Mouse (Mus musculus) megakaryocyte progenitor cell, adult 5-6 weeks (primary cell): ENCODE measurements around the gene Dand5. TPM values are rescaled to one million over a fixed set of nuclear protein-coding genes. Genes with fewer than 3 reads are reported as not detected.

Experiments
- ATAC-seq: replicated peaks from 2 replicates; pipeline ENCODE4 v1.8.0; 2016; ENCODE audit warnings: mild to moderate bottlenecking, moderate TSS enrichment, inconsistent platforms; ENCODE audit not compliant: poor library complexity
- total RNA-seq, 2 experiments: library from RNA; stranded (forward) in 1 of 2; stranded (reverse) in 1 of 2; fragments of 157-497, 149-512 nt in 1 of 2; fragments of 200-1000 nt in 1 of 2; gene quantifications; 2 replicates each; pipeline versions ENCODE4 v1.2.3 to v1.2.4; 2015 to 2017

Dand5 gene
- total RNA-seq, 2 experiments from 2014 or later: 2.4 to 4.0 TPM

DNA sequence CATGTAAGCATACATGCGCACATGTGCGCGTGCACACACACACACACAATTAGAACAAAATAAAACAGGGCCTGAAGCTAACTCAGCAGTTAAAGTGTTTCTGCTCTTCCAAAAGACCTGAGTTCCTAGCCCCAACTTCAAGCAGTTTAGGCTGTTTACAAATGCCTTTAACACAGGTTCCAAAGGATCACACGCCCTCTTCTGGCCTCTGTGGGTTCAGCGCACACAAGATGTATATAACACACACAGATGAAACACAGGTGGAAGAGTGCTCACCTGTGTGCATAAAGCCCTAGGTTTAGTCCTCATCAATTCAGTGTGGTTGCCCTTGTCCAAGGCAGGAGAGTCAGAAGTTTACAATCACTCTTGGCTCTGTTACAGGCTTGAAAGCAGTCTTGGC, 16.6 kb downstream of the Dand5 start:
- no peak for ATAC-seq

DNA sequence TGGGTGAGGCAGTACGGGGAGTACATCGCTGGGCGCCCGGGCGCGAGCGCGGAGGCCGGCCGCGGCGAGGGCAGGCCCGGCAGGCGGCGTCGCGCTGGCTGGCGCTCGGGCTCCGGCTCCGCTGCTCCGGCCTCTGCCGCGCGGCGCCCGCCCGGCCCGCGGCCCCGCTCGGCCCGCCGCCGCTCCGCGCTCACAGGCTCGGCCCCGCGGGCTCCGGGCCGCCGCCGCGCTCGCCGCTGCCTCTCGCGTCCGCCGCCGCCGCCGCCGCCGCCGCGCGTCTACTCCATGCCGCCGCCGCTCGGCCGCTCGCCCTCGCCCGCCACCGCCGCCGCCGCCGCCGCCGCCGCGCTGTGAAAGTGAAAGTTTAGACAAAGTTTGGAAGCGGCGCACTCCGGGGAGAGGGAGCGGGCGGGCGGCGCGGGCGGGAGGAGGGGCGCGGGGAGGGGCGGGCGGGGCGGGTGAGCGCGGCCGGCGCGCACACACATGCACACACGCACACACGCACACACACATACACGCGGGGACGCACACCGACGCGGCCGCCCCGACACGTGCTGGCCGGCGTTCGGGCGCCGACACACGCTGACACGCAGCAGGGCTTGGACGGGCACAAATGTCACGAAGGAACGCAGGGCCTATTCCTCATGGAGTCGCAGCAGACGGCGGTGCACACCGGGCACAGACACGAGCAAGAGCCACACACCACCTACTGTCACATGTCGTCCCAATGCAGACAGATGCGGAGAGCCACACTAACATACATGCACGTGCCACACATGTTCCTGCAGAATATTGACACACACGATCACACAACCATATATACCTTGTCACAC, 22.4 kb downstream of the Dand5 start, which contains the start of gene Nfix:
Nfix (minus strand) TSS at position 346 of the 833 bp plus-strand sequence.
- peak; percentile 48 for ATAC-seq

GRCm38 (mm10) chr8:84799136-84799931, 23.3 kb downstream of the Dand5 start:
- ATAC-seq: peak; percentile 59

DNA sequence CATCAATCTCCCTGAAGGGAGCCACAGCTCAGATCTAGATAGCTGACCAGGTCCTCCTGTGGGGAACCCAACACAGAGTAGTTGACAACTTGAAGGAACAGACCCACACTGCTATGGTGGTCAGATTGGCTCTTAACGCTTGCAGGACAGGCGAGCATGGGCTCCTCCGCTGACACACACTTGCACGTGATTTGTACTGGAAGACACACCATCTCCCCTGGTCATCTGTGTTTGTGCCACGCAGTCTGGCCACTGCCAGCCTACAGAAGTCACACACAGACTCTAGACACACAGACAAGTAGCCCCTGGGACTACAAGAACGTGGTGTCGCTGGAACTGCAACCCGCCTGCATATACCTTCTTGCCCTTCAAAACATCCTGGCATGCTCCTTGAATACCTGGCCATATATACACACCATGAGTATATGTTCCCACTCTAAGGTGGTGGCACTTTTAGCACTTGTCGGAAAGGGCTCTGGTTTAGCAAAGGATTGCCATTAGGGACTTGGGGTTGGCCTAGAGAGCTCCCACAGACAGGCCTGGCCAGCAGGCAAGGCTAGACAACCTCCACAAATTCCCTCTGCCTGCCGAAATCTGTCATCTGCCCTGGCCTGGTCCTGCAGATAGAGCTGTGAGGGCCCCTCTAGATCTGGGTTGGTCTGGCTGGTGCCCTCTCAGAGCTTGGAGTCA, 24.0 kb downstream of the Dand5 start:
- ATAC-seq: no peak

DNA sequence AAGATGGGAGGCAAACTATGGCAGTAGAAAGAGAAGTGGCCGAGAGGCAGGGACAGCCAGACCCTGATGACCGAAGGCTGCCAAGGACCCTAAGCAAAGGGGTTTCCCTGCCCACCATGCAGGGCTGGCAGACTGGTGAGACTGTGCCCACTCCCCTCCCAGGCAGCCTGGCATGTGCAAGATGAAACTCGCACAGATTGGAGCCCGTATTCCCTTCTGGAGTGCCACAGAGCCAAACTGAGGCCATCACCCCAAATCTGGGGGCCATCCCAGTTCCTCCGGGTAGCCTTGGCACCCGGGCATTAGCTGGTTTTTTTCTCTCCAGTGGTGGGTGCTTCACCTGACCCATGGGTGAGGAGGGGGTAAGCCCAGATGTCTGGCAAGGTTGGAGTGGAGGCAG, 24.7 kb downstream of the Dand5 start:
- ATAC-seq: no peak

GRCm38 (mm10) chr8:84797256-84797797, 25.3 kb downstream of the Dand5 start:
- no peak for ATAC-seq

- ATAC-seq: no peak
These were observed 28.1 kb downstream of the Dand5 start for GRCm38 (mm10) chr8:84794486-84794885.

DNA sequence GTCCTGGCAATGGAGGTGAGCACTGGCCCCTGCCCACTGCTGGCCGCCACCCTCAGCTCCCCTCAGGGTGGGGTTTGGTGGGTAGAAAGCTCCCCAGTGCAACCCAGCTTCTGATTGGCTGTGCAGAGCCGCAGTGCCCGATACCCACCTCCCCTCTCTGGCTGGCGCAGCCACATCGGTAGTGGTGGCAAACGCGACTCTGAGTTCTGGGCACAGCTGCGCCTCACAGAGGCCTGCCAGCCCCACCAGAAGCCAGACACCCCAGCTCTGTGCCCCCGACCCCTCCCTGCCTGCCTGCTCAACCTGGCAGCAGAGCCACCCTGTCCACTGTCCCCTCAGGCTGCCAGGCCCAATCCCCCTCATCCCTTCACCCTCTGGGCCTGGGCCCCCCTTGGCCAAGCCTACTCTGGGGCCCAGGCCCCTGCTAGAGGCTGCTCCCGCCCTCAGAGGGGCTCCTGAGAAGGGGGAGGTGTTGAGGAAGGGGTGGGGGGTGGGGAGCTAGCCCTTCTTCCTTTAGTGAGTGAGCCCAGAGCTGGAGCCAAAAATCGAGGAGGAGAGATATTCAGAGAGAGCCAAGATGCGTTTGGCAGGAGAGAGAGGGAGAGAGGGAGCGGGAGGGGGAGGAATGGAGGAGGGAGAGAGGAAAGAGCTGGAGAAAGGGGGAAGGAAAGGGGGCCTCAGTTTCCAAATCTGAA, 28.7 kb downstream of the Dand5 start:
- no peak for ATAC-seq

GRCm38 (mm10) chr8:84793134-84793533, 29.5 kb downstream of the Dand5 start:
- 0 out of 2 replicates have a peak, but pooled peaks have one; percentile 23 for ATAC-seq

DNA sequence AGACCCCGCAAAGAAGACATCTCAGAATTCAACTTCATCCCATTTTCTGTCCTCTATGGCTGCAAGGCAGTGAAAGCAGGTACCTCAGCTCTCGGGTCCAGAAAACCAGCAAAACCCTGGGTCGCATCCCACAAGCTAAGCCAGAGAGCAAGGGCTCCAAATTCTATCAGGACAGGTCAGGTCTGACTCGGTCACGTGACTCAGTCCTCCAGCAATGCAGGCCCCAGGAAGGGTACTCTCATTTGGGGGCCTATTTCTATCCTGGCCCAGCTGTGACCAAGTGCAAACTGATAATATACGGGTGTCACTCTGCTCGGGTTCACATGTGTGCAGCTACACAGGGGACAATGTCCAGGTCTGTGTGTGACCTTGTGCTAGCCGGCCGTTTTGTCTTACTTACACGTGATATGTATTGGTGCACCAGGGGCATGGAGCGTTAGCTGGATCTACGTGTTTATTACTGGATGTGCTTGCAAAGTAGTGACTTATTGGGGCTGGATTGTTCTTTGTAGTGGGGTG, 30.1 kb downstream of the Dand5 start:
- no peak for ATAC-seq

- ATAC-seq: no peak; the same call in 1 of the 2 replicates
These were observed 32.1 kb downstream of the Dand5 start for GRCm38 (mm10) chr8:84790537-84790936.

- ATAC-seq: no peak
These were observed 32.7 kb downstream of the Dand5 start for GRCm38 (mm10) chr8:84789855-84790486.

GRCm38 (mm10) chr8:84789345-84789744, 33.3 kb downstream of the Dand5 start:
- no peak for ATAC-seq

DNA sequence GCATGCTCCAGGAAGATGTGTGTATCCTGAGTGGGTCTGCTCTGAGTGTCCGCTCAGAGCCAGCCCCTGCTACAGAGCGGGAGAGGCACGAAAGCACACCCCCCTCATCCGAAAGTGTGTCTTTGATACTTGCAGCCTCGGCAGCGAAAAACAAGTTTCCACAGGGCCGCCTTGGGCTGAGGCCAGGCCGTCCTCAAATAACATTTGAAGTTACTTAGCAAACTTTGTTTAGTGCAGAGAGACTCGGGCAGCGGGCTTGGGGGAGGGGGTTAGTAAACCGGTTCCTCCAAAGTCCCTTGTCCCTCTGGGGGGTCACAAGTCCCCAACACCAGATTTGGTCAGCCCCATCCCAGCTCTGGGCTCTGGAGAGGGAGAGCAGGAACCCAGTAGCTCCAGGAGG, 33.7 kb downstream of the Dand5 start:
- ATAC-seq: no peak

DNA sequence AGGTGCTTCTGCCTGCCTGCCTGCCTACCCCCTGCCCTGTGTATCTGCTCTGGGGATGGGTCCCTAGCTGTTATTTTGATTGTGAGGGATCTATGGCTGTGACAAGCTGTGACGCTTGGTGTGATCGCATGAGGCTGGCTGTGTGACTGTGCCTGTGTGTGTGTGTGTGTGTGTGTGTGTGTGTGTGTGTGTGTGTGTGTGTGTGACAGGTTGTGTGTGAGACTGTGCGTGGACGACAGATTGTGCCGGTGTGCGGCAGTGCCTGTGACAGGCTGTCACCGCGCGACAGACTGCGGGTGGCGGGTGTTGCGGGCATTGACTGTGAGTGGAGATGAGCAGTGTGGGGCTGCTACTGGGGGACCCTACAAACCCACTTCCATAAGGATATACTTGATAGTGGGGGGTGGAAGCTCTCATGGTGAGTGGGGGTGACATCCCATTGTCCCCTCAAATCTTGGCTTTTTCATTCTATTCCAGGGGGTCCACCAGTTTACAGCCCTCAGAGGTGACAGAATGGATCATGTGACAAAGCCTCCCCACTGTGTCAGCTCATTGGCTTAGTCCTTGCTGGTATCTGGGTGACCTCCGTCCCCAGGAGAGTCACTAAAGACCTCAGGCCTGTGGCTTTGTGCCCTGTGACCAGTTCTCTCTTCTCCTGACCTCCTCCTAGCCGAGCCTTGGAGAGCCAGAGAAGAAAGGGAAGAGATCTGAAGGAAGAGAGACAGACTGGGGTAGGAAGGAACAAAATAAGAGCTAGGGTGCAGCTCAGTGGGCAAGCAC, 34.9 kb downstream of the Dand5 start:
- no peak for ATAC-seq

GRCm38 (mm10) chr8:84786801-84787467, 35.7 kb downstream of the Dand5 start:
- ATAC-seq: no peak

GRCm38 (mm10) chr8:84785756-84786677, 36.6 kb downstream of the Dand5 start:
- no peak for ATAC-seq

- ATAC-seq: no peak
These were observed 37.2 kb downstream of the Dand5 start for GRCm38 (mm10) chr8:84785506-84785755.
